Comparison of ENCODE assay signal across 8 mouse cellular contexts in genomic region chr17:32387986-32388369, GRCm38 (mm10). TPM values are rescaled to one million over a fixed set of nuclear protein-coding genes. Genes with fewer than 3 reads are reported as not detected.
A peak's percentile ranks its signal among the peaks of the same experiment; 100 is the strongest.
DNase-seq lines count a peak whose midpoint lies in the region; ATAC-seq and TF ChIP-seq lines count a peak whose summit lies in the region.
"Had no signal": no experiment of that assay in that cellular context is flagged by ENCODE, and none has a peak within 500 bp of the region (broad histone marks: within the 10 kb centered on the region; RNA-seq: fewer than 3 reads in every experiment).

No protein-coding gene starts in this region.

- ATAC-seq in lung, embryonic 16.5 days (ENCODE audit: low read depth) = no peak
- ATAC-seq in forebrain, embryonic 13.5 days = no peak
- ATAC-seq in limb, embryonic 14.5 days (ENCODE audit: low FRiP score, low read depth) = no peak
- ATAC-seq in stomach, embryonic 15.5 days (ENCODE audit: insufficient read depth, low FRiP score, low read depth) = no peak

- H3K27me3 ChIP-seq in lung, embryonic 16.5 days (ENCODE audit: control insufficient read depth, insufficient read depth, low read depth, low read length) = peaks cover 20% of the 10 kb centered on the region
- peaks cover 28% of the 10 kb centered on the region for H3K27me3 ChIP-seq in forebrain, embryonic 13.5 days
- H3K27me3 ChIP-seq in limb, embryonic 14.5 days (ENCODE audit: control insufficient read depth, insufficient read depth, low read length) = peaks cover 23% of the 10 kb centered on the region
- H3K27me3 ChIP-seq in stomach, embryonic 15.5 days (replicated peaks) = peaks cover 21% of the 10 kb centered on the region

- H3K4me3 ChIP-seq in lung, embryonic 16.5 days (ENCODE audit: low read length) = peak overlapping the region; percentile 80
- H3K4me3 ChIP-seq in forebrain, embryonic 13.5 days = peak overlapping the region; percentile 78
- peak overlapping the region; percentile 73 for H3K4me3 ChIP-seq in limb, embryonic 14.5 days (replicated peaks; ENCODE audit: low read length)
- peak overlapping the region; percentile 76 for H3K4me3 ChIP-seq in stomach, embryonic 15.5 days (replicated peaks)

- H3K36me3 ChIP-seq in lung, embryonic 16.5 days (ENCODE audit: control insufficient read depth, insufficient read depth, low read length) = peaks cover 2% of the 10 kb centered on the region; the same call in 1 of the 2 replicates
- peaks cover 23% of the 10 kb centered on the region for H3K36me3 ChIP-seq in forebrain, embryonic 13.5 days (ENCODE audit: poor library complexity, severe bottlenecking)
- peaks cover 32% of the 10 kb centered on the region for H3K36me3 ChIP-seq in limb, embryonic 14.5 days (ENCODE audit: control insufficient read depth, insufficient read depth, low read length)
- peaks cover 17% of the 10 kb centered on the region; the same call in 1 of the 2 replicates for H3K36me3 ChIP-seq in stomach, embryonic 15.5 days

- TF ChIP-seq POLR2A in limb, embryonic 14.5 days (IDR thresholded peaks at IDR 0.05; ENCODE audit: borderline replicate concordance, extremely low read depth, insufficient read depth, insufficient read length) = no peak

- no peaks in the 10 kb centered on the region for H3K9me3 ChIP-seq in lung, embryonic 16.5 days (ENCODE audit: control insufficient read depth, low read length)
- H3K9me3 ChIP-seq in forebrain, embryonic 13.5 days (replicated peaks) = no peaks in the 10 kb centered on the region
- no peaks in the 10 kb centered on the region for H3K9me3 ChIP-seq in limb, embryonic 14.5 days (ENCODE audit: control insufficient read depth, low read length)
- H3K9me3 ChIP-seq in stomach, embryonic 15.5 days = no peaks in the 10 kb centered on the region

- H3K27ac ChIP-seq in lung, embryonic 16.5 days (ENCODE audit: low read length) = peak overlapping the region; percentile 39; the same call in 1 of the 2 replicates
- H3K27ac ChIP-seq in forebrain, embryonic 13.5 days = no peak overlapping the region
- H3K27ac ChIP-seq in limb, embryonic 14.5 days (replicated peaks; ENCODE audit: low read depth, low read length) = no peak overlapping the region
- no peak overlapping the region for H3K27ac ChIP-seq in stomach, embryonic 15.5 days

- no peak for DNase-seq in lung, postnatal 10 days
- no peak for DNase-seq in limb, embryonic 14.5 days (ENCODE audit: low spot score)
- DNase-seq in spleen, postnatal 36 days (ENCODE audit: low spot score in 2 of 2) = no peak
- DNase-seq in gastrocnemius, adult 18-20 months (ENCODE audit: low spot score) = no peak
- DNase-seq: right cerebral cortex, adult 18-20 months had no signal

- peak overlapping the region; percentile 97 for H3K4me2 ChIP-seq in lung, embryonic 16.5 days (ENCODE audit: low read depth, low read length)
- H3K4me2 ChIP-seq in forebrain, embryonic 13.5 days = peak overlapping the region; percentile 95
- H3K4me2 ChIP-seq in limb, embryonic 14.5 days (replicated peaks; ENCODE audit: low read depth, low read length, severe bottlenecking) = peak overlapping the region; percentile 98
- peak overlapping the region; percentile 98 for H3K4me2 ChIP-seq in stomach, embryonic 15.5 days

- WGBS in lung, embryonic 16.5 days = 28% methylated on average over 7 of the region's 7 CpGs
- 38% methylated on average over 7 of the region's 7 CpGs for WGBS in forebrain, embryonic 13.5 days
- WGBS in limb, embryonic 14.5 days = 35% methylated on average over 7 of the region's 7 CpGs
- 38% methylated on average over 7 of the region's 7 CpGs for WGBS in stomach, embryonic 15.5 days

- peak overlapping the region; percentile 88 for H3K9ac ChIP-seq in lung, embryonic 16.5 days (ENCODE audit: low read length)
- peak overlapping the region; percentile 85 for H3K9ac ChIP-seq in forebrain, embryonic 13.5 days
- peak overlapping the region; percentile 81; the same call in 1 of the 2 replicates for H3K9ac ChIP-seq in limb, embryonic 14.5 days (ENCODE audit: low read depth, low read length, severe bottlenecking)
- no peak overlapping the region for H3K9ac ChIP-seq in stomach, embryonic 15.5 days

- peaks cover 8% of the 10 kb centered on the region; the same call in 1 of the 2 replicates for H3K4me1 ChIP-seq in lung, embryonic 16.5 days (replicated peaks; ENCODE audit: control insufficient read depth, insufficient read depth, low read length)
- peaks cover 18% of the 10 kb centered on the region for H3K4me1 ChIP-seq in forebrain, embryonic 13.5 days
- 0 out of 2 replicates have a peak, but pooled peaks cover 6% of the 10 kb centered on the region for H3K4me1 ChIP-seq in limb, embryonic 14.5 days (ENCODE audit: control insufficient read depth, insufficient read depth, low read length)
- peaks cover 9% of the 10 kb centered on the region; the same call in 1 of the 2 replicates for H3K4me1 ChIP-seq in stomach, embryonic 15.5 days

RNA-seq across cellular contexts. Expression of gene Wiz, which starts 1.3 kb away (rescaled TPM):
- 22.6 and 27.0 TPM in 2 replicates for polyA plus RNA-seq in lung, embryonic 16.5 days (2015; fragmentation: Nextera tagmentation; extraction: Ambion mirVana)
- 26.6 and 27.7 TPM in 2 replicates for polyA plus RNA-seq in forebrain, embryonic 13.5 days (2015; fragmentation: Nextera tagmentation; extraction: Ambion mirVana)
- 63.8 and 80.0 TPM in 2 replicates for polyA plus RNA-seq in limb, embryonic 14.5 days (2012; rRNA removed)
- polyA plus RNA-seq in limb, embryonic 14.5 days (2014; fragmentation: Nextera tagmentation; extraction: Ambion mirVana) = 36.0 and 41.1 TPM in 2 replicates
- 26.2 and 31.2 TPM in 2 replicates for polyA plus RNA-seq in stomach, embryonic 15.5 days (2015; fragmentation: Nextera tagmentation; extraction: Ambion mirVana)
- 10 to 100 TPM; 13.1 to 14.5 TPM for total RNA-seq in gastrocnemius, adult 18-20 months (2021)

RNA-seq across cellular contexts. Expression of gene Rasal3, which starts 15.4 kb away (rescaled TPM):
- 1.7 and 4.0 TPM in 2 replicates for polyA plus RNA-seq in lung, embryonic 16.5 days (2015; fragmentation: Nextera tagmentation; extraction: Ambion mirVana)
- polyA plus RNA-seq in forebrain, embryonic 13.5 days (2015; fragmentation: Nextera tagmentation; extraction: Ambion mirVana) = 0.26 and 0.32 TPM in 2 replicates
- polyA plus RNA-seq in limb, embryonic 14.5 days (2012; rRNA removed) = 2.9 and 3.0 TPM in 2 replicates
- polyA plus RNA-seq in limb, embryonic 14.5 days (2014; fragmentation: Nextera tagmentation; extraction: Ambion mirVana) = 1.9 and 2.0 TPM in 2 replicates
- polyA plus RNA-seq in stomach, embryonic 15.5 days (2015; fragmentation: Nextera tagmentation; extraction: Ambion mirVana) = 2.1 TPM in 2 replicates
- under 1 TPM; 0.09 to 0.85 TPM for total RNA-seq in gastrocnemius, adult 18-20 months (2021)

RNA-seq across cellular contexts. Expression of gene Pglyrp2, which starts 36.0 kb away (rescaled TPM):
- 0.74 TPM in 1 of 2 replicates, not detected in the other for polyA plus RNA-seq in lung, embryonic 16.5 days (2015; fragmentation: Nextera tagmentation; extraction: Ambion mirVana)
- polyA plus RNA-seq in forebrain, embryonic 13.5 days (2015; fragmentation: Nextera tagmentation; extraction: Ambion mirVana) = not detected in 2 replicates
- 0.20 and 0.30 TPM in 2 replicates for polyA plus RNA-seq in limb, embryonic 14.5 days (2012; rRNA removed)
- polyA plus RNA-seq in limb, embryonic 14.5 days (2014; fragmentation: Nextera tagmentation; extraction: Ambion mirVana) = 0.23 and 0.32 TPM in 2 replicates
- 0.26 and 0.45 TPM in 2 replicates for polyA plus RNA-seq in stomach, embryonic 15.5 days (2015; fragmentation: Nextera tagmentation; extraction: Ambion mirVana)
- not detected for total RNA-seq in gastrocnemius, adult 18-20 months (2021)

RNA-seq across cellular contexts. Expression of gene Akap8l, which starts 37.6 kb away (rescaled TPM):
- polyA plus RNA-seq in lung, embryonic 16.5 days (2015; fragmentation: Nextera tagmentation; extraction: Ambion mirVana) = 101 and 108 TPM in 2 replicates
- 113 and 119 TPM in 2 replicates for polyA plus RNA-seq in forebrain, embryonic 13.5 days (2015; fragmentation: Nextera tagmentation; extraction: Ambion mirVana)
- 157 and 162 TPM in 2 replicates for polyA plus RNA-seq in limb, embryonic 14.5 days (2012; rRNA removed)
- polyA plus RNA-seq in limb, embryonic 14.5 days (2014; fragmentation: Nextera tagmentation; extraction: Ambion mirVana) = 67.5 and 74.0 TPM in 2 replicates
- polyA plus RNA-seq in stomach, embryonic 15.5 days (2015; fragmentation: Nextera tagmentation; extraction: Ambion mirVana) = 83.5 and 91.1 TPM in 2 replicates
- total RNA-seq in gastrocnemius, adult 18-20 months (2021) = 10 to 100 TPM; 29.2 to 30.6 TPM
